In the genomic region with DNA sequence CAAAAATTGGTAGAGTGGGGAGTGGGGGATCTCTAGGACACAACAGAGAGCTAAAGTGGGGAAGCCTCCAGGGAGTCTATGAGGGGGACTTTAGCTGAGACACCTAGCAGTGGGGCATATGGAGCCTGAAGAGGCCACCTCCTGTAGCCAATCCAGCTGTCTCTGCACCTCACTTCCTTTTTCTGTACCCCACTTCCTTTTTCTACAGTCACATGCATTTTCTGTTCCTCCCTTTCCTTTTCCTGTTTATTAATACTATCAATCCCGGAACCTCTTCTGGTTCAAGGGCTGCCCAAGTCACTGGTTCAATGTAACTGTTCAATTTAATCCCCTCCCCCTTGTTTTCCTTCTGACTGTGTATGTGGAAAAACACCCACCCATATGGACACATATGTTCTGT, we compare ENCODE assay signal across 22 mouse cellular contexts. TPM values are rescaled to one million over a fixed set of nuclear protein-coding genes. Genes with fewer than 3 reads are reported as not detected.
A peak's percentile ranks its signal among the peaks of the same experiment; 100 is the strongest.
DNase-seq lines count a peak whose midpoint lies in the region; ATAC-seq and TF ChIP-seq lines count a peak whose summit lies in the region.
"Had no signal": no experiment of that assay in that cellular context is flagged by ENCODE, and none has a peak within 500 bp of the region (broad histone marks: within the 10 kb centered on the region; RNA-seq: fewer than 3 reads in every experiment).

No protein-coding gene starts in this region.

- H3K4me3 ChIP-seq in thymus, adult 2 months (ENCODE audit: control insufficient read depth, insufficient read depth, low read length), result no peak overlapping the region
- H3K4me3 ChIP-seq in brown adipose tissue, adult 24 weeks (ENCODE audit: insufficient read depth, low read depth, low read length), result no peak overlapping the region
- H3K4me3 ChIP-seq in liver, postnatal 0 days (ENCODE audit: low read depth, low read length), result no peak overlapping the region
- no peak overlapping the region for H3K4me3 ChIP-seq in forebrain, embryonic 10.5 days
- H3K4me3 ChIP-seq in kidney, embryonic 15.5 days (replicated peaks), result no peak overlapping the region
- H3K4me3 ChIP-seq: embryonic facial prominence, embryonic 15.5 days; heart, adult 2 months; myocyte had no signal

- no peaks in the 10 kb centered on the region for H3K27me3 ChIP-seq in thymus, adult 2 months (ENCODE audit: control insufficient read depth, insufficient read depth, low read length)
- no peaks in the 10 kb centered on the region for H3K27me3 ChIP-seq in liver, postnatal 0 days (ENCODE audit: insufficient read depth, low read length)
- H3K27me3 ChIP-seq in forebrain, embryonic 10.5 days (ENCODE audit: poor library complexity, severe bottlenecking), result peaks cover 46% of the 10 kb centered on the region
- peaks cover 7% of the 10 kb centered on the region; the same call in 1 of the 2 replicates for H3K27me3 ChIP-seq in kidney, embryonic 15.5 days

- no peak for TF ChIP-seq CTCF in thymus, adult 2 months (IDR thresholded peaks at IDR 0.05; ENCODE audit: borderline replicate concordance, control insufficient read depth, extremely low read depth, insufficient read depth, low read length, poor library complexity)
- no peak for TF ChIP-seq CTCF in liver, postnatal 0 days (IDR thresholded peaks at IDR 0.05; ENCODE audit: low read depth)

- no peak for DNase-seq in thymus, adult 2 months
- DNase-seq in thymus, postnatal 25 days, result no peak
- no peak for DNase-seq in liver, postnatal 0 days
- DNase-seq in spleen, postnatal 36 days (ENCODE audit: low spot score in 2 of 2), result peak; percentile 68 to 74
- DNase-seq in forebrain, embryonic 10.5 days (ENCODE audit: extremely low spot score, low spot score), result no peak
- DNase-seq: cerebellum, adult 18-20 months; heart, adult 2 months; heart, postnatal 10 days; kidney, adult 11 months; kidney, postnatal 25 days; lung, adult 2 months; right cerebral cortex, adult 18-20 months; thymus, adult 18-20 months had no signal

- 10% methylated on average over 1 of the region's 1 CpGs for WGBS in thymus, adult 2 months
- WGBS in liver, postnatal 0 days (ENCODE audit: insufficient replicate concordance), result 45% methylated on average over 1 of the region's 1 CpGs
- WGBS in forebrain, embryonic 10.5 days, result 86% methylated on average over 1 of the region's 1 CpGs
- 83% methylated on average over 1 of the region's 1 CpGs for WGBS in kidney, embryonic 15.5 days

- H3K9me3 ChIP-seq in liver, postnatal 0 days (ENCODE audit: low read length), result no peaks in the 10 kb centered on the region
- H3K9me3 ChIP-seq in forebrain, embryonic 10.5 days, result no peaks in the 10 kb centered on the region
- H3K9me3 ChIP-seq in kidney, embryonic 15.5 days (replicated peaks), result no peaks in the 10 kb centered on the region
- H3K9me3 ChIP-seq: embryonic facial prominence, embryonic 15.5 days had no signal

- peaks cover 38% of the 10 kb centered on the region for H3K4me1 ChIP-seq in thymus, adult 2 months (replicated peaks; ENCODE audit: control insufficient read depth, insufficient read depth, low read length)
- peaks cover 6% of the 10 kb centered on the region; the same call in 1 of the 2 replicates for H3K4me1 ChIP-seq in brown adipose tissue, adult 24 weeks (ENCODE audit: control insufficient read depth, insufficient read depth, insufficient read length, low read length)
- H3K4me1 ChIP-seq in liver, postnatal 0 days (ENCODE audit: insufficient read depth), result peaks cover 50% of the 10 kb centered on the region
- peaks cover 19% of the 10 kb centered on the region for H3K4me1 ChIP-seq in forebrain, embryonic 10.5 days
- peaks cover 24% of the 10 kb centered on the region for H3K4me1 ChIP-seq in kidney, embryonic 15.5 days

- no peaks in the 10 kb centered on the region for H3K36me3 ChIP-seq in thymus, adult 2 months (ENCODE audit: control insufficient read depth, insufficient read depth, low read length)
- H3K36me3 ChIP-seq in liver, postnatal 0 days (replicated peaks; ENCODE audit: insufficient read depth, low read length), result 0 out of 2 replicates have a peak, but pooled peaks cover under 1% of the 10 kb centered on the region
- no peaks in the 10 kb centered on the region for H3K36me3 ChIP-seq in forebrain, embryonic 10.5 days (replicated peaks)
- no peaks in the 10 kb centered on the region for H3K36me3 ChIP-seq in kidney, embryonic 15.5 days
- H3K36me3 ChIP-seq: embryonic facial prominence, embryonic 15.5 days had no signal

- no peak overlapping the region for H3K9ac ChIP-seq in liver, postnatal 0 days (replicated peaks)
- H3K9ac ChIP-seq in kidney, embryonic 15.5 days, result no peak overlapping the region
- H3K9ac ChIP-seq: embryonic facial prominence, embryonic 15.5 days; hindbrain, embryonic 14.5 days had no signal

- no peak for ATAC-seq in liver, postnatal 0 days
- ATAC-seq in erythroblast, adult 5-6 weeks (replicated peaks; ENCODE audit: low FRiP score, poor library complexity, severe bottlenecking), result no peak
- ATAC-seq in kidney, embryonic 15.5 days (replicated peaks; ENCODE audit: low FRiP score), result no peak
- ATAC-seq: activated CD4-positive, CD25-positive, alpha-beta regulatory T cell, adult 4 months; forebrain, embryonic 14.5 days had no signal

- no peak overlapping the region for H3K4me2 ChIP-seq in liver, postnatal 0 days (ENCODE audit: low read depth, low read length)
- H3K4me2 ChIP-seq in kidney, embryonic 15.5 days, result no peak overlapping the region
- H3K4me2 ChIP-seq: embryonic facial prominence, embryonic 15.5 days; hindbrain, embryonic 14.5 days; midbrain, embryonic 11.5 days had no signal

- peak overlapping the region; percentile 65; the same call in 1 of the 2 replicates for H3K27ac ChIP-seq in thymus, adult 2 months (ENCODE audit: control insufficient read depth, insufficient read depth, low read length)
- 0 out of 2 replicates have a peak overlapping the region, but pooled peaks have one; percentile 38 for H3K27ac ChIP-seq in brown adipose tissue, adult 24 weeks (replicated peaks; ENCODE audit: low read depth, low read length)
- H3K27ac ChIP-seq in liver, postnatal 0 days (ENCODE audit: low read depth), result peak overlapping the region; percentile 97
- H3K27ac ChIP-seq in forebrain, embryonic 10.5 days, result no peak overlapping the region
- H3K27ac ChIP-seq in kidney, embryonic 15.5 days, result no peak overlapping the region
- H3K27ac ChIP-seq: embryonic facial prominence, embryonic 15.5 days; heart, adult 2 months; hindbrain, embryonic 14.5 days had no signal

- no peak for TF ChIP-seq POLR2A in thymus, adult 2 months (IDR thresholded peaks at IDR 0.05; ENCODE audit: control insufficient read depth, extremely low read depth, insufficient read depth, low read length, poor library complexity)

- TF ChIP-seq EP300 in liver, postnatal 0 days (IDR thresholded peaks at IDR 0.05; ENCODE audit: low read depth), result peak; percentile 54; the same call in 1 of the 2 replicates

RNA-seq across cellular contexts. Expression of a gene that starts 2.8 kb away (rescaled TPM):
- polyA plus RNA-seq in thymus, adult 2 months (2012; rRNA removed), result 21.6 and 22.0 TPM in 2 replicates
- 1.1 and 1.6 TPM in 2 replicates for polyA plus RNA-seq in brown adipose tissue, adult 24 weeks (2012; ENCODE audit: insufficient read depth, insufficient read length, missing spikeins)
- 7.2 and 7.4 TPM in 2 replicates for polyA plus RNA-seq in liver, postnatal 0 days (2015; fragmentation: Nextera tagmentation; extraction: Ambion mirVana)
- polyA plus RNA-seq in forebrain, embryonic 10.5 days (2016; fragmentation: Nextera tagmentation; extraction: Ambion mirVana), result 2.3 TPM in 2 replicates
- 14.6 and 19.4 TPM in 2 replicates for total RNA-seq in erythroblast, adult 5-6 weeks (2015; ENCODE audit: low replicate concordance)
- 22.6 and 23.5 TPM in 2 replicates for total RNA-seq in erythroblast, adult 5-6 weeks (2017; ENCODE audit: low replicate concordance)
- 10.1 and 10.2 TPM in 2 replicates for polyA plus RNA-seq in kidney, embryonic 15.5 days (2015; fragmentation: Nextera tagmentation; extraction: Ambion mirVana)

Comparison
In these comparisons a context has a peak if more than half of its experiments do, and no peak if none do; other contexts are left out.
1. DNase-seq: peak in spleen, postnatal 36 days (2 of 2); none in thymus, adult 2 months (single experiment), thymus, postnatal 25 days (single experiment), liver, postnatal 0 days (single experiment) and forebrain, embryonic 10.5 days (single experiment).
2. H3K27ac ChIP-seq: peak in thymus, adult 2 months (single experiment), brown adipose tissue, adult 24 weeks (single experiment) and liver, postnatal 0 days (single experiment); none in forebrain, embryonic 10.5 days (single experiment) and kidney, embryonic 15.5 days (single experiment).